Mouse (Mus musculus) inflammation-experienced regulatory T-cells, adult 6 months (primary cell): ENCODE measurements at regions not wholly inside any gene's neighbourhood (a gene's known extent, or its start where the extent isn't known, plus 50 kb on each side); places are given as distances from the start of the nearest gene placed in this dataset.

Source experiments
- ATAC-seq: one replicate; pipeline ENCODE4 v1.8.0; 2017

DNA sequence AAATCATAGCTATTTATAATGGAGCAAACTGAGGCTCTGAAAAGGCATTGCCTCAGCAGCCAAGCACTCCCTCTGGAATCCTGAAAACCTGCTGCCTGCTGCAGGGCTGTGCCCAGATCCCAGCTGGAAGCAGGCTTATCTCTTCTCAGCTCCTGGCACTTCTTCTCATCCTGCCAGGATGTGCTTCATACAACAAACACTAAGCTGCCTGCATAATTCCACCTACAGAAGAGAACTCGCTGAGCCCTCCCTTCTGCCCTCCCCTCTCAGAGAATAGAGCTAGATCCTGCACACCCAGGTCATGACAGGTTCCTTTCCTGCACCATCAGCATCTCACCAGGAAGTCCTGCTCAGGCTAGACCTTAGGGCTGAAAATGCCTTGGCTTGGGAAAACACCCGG, 187.4 kb upstream of the Bcl6 start:
- no peak for ATAC-seq

DNA sequence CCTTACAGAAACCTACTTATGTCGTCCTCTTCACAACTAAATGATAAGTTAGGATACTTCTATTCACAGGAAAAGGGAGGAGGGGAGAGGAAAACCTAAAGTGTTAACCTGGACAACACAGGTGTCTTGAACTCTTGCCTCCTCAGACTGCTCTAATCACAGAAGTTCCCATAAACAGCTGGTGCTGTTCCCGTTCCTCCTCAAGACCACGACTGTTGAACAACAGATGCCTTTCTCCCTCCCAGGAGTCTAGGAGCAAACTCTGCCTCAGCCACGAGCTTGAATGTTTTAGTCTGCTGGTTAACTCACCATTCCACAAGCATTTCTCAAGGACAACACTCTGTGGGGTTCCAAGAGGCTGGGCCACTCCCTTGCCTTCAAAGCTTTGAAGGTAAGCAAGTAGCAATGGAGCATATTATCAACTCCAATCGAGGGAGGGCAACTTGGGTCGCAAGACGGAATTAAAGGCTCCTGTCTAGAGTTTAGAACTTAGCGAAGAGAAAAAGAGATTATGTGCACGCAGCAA, 186.6 kb upstream of the Bcl6 start:
- ATAC-seq: no peak

DNA sequence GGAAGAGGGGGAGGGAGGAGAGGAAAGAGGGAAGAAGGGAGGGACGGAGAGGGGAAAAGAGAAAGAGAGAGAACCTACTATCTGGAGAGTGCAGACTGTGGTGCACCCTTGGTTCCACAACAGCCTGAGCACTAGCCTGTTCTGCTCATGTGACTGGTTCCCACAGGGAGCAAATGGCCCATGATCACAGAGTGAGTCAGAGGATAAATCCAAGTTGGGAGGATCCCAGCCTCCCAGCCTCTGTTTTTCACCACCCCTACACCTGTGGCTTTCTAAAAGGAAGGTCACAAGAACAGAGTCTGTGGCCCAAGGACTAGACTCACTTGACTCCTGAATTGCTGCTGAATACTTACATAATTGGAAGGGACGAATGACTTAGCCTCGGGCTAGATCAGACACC, 185.9 kb upstream of the Bcl6 start:
- no peak for ATAC-seq

DNA sequence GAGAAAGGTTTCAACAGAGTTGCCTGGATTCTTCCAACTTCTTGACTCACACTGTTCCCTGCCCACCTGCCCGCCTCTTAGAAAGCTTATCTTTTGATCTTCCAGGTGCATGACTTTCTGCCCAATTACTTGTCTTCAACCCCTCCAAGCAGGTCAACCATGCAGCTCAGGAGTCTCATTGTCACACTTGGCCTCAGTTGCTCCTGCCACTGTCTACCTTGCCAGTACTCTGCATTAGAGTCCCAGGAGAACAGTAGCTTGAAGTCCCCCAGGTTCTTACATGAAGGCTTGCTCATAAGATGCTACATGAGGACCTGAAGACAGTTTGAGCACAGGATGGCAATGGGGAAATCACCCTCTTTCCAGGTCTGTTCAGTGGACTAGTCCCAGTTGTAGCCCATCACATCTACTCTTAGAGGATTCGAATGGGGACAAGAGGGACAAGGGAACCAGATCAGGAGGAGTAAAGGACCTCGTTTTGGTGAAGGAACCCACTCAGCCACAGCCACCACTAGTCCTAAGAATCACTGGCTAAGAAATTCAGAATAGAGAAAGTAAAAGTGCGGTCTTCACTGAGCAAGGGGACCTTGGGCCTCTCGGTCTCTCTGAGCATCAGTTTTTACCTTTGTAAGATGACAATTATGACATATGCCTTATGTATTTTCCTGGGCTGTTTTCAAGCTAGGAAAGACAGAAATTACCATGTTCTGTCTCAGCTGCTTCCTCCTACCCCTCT, 185.3 kb upstream of the Bcl6 start:
- peak; percentile 34 for ATAC-seq

DNA sequence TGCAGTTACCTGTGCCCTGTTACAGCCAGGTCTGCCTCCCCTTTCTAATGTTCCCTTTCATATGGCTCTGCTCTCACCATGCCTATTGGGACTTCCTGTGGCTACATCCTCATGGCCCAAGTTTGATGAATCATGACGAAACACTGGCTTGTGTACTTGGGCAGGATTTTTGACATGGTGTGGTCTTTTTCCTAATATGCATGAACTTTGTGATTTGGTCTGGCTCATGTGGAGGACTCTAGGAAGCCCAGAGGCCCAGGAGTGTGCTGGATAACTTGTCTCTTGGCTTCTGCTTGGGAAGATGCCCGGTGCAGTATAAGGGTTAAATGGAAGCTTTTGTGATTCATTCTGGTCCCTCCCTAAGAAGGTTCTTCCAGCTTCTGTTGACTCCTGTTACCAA, 184.0 kb upstream of the Bcl6 start:
- no peak for ATAC-seq

DNA sequence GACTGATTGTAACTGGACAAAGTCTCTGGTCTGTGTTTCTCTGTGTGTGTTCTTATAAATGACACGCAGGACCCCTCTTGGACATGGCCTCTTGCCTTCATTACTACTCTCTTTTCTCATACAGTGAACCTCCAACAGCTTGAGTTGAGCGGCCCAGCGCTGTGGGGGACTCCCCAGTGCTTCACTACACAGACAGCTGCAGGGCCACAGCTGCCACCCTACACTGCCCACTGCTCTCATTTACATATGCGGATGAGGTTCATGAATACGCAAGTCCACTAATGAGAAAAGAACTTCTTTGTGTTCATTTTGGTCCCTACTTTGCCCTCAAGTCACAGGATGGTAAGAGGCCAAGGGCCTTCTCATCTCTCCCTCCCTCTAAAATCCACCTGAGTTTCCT, 183.4 kb upstream of the Bcl6 start:
- ATAC-seq: peak; percentile 31

DNA sequence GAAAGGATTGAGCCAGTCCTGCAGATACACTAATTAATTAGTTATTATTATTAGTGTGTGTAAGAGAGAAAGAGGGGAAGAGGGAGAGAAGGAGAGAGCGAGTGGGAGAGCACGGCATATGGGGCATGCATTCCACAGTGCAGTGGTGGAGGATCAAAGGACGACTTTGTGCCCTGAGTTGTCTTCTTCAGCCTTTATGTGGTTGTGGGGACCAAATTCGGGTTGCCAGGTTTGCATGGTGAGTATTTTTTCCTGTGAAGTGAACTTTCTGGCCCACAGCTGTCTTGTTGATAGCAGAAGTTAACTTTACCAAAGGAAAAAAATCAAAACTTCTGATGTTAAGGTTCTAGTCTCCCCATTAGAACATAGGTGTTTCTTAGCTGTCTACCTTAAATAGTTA, 182.5 kb upstream of the Bcl6 start:
- ATAC-seq: no peak

DNA sequence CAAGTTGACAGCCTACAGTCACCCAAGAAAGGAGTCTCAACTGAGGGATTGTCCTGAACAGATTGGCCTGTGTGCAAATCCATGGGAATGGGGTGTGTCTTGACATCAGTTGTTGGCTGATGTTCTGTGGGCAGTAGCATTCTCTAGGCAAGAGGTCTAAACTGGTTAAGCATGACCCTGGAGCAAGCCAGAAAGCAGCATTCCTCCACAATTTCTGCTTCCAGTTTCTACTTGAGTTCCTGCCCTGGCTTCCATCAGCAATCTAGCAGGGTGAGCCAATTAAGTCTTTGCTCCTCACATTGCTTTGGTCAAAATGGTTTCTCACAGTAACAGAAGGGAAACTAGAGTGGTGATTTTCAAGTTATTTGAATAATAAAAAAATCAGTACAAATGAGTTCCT, 177.8 kb upstream of the Bcl6 start:
- ATAC-seq: no peak

DNA sequence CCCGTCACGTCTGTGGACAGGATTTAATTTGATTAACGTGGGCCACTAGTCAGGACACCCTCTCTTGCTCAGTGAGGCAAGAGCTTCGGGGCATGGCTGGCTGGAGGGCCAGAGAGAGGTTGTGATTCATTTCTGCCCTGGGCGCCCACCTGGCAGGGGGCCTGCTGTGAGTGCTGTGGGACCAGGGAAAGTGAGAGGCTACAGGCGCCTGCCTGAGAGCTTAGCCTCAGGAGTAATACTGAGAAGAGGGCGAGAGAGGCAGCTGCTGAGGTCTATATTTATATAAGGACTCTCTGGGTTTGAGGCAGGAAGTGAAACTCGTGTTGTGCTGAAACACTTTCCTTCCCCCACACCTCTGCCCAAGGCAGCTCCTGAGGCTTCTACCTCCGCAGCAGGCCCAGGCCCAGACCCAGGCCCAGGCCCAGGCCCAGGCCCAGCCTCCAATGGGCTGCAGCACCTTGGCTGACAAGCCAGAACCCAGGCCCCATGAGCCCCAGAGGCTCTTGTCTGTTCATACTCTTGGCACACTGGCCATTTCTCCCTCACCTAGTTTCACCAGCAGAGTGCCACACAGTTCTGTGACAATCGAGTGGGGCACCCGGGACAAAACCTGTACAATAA, 176.9 kb upstream of the Bcl6 start:
- peak; percentile 78 for ATAC-seq

DNA sequence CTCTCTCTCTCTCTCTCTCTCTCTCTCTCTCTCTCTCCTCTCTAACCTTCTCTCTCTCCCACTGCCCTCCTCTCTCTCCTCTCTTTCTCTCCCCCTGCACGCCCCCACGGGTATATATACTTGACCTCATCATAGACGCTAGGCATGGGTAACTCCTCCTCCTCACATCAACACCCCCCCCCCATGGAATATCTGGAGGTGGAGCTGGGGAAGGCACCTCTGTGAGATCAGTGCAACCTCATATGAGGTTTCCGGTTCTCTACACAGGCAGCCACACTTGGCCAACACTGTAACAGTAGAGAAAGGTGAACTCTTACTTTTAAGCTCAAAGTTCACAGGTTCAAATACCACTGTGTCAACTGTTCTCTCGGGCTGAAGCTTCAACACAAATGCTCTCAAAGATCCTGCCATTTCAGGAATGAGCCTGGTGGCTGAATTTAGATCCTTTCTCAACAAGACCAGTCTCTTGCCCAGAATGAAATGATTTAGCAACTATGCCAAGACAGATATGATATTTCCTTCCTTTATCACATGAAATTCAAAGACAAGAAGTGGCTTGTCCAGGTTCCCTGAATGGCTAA, 172.1 kb upstream of the Bcl6 start:
- ATAC-seq: peak; percentile 53

DNA sequence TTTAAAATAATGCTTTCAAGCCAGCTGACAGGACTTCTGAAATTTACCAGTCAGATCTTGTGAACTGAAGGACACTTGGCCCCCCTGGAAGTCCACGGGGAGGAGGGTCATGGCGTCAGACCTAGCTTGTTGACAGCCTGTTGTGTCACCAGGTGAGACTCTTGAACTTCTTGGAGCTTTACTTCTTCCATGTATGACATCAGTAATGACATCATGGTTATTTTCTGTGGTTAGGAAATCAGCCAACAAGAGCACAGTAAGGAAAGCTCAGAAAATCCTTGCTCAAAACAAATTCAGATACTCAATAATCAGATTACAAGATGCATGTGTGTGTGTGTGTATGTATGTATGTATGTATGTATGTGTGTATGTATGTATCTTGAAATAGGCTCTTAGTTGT, 170.7 kb upstream of the Bcl6 start:
- peak; percentile 14 for ATAC-seq

DNA sequence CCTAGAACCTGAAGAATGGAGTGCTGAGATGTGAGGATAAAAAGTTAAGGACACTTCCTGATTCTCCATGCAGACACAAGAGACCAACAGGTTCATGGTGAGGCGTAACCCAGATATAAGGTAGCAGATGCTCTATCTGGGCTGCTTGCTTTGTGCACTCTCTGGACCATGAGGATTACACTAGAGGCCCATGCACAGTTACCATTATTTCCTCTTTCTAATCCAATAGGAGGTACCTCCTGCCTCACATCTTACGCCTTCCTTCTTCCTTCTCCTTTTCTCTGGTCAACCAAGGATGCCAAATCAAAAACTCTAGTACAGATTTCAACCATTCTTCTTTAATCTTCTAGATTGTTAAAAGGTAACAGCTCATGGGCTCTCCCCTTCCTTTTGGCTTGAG, 169.1 kb upstream of the Bcl6 start:
- ATAC-seq: no peak

DNA sequence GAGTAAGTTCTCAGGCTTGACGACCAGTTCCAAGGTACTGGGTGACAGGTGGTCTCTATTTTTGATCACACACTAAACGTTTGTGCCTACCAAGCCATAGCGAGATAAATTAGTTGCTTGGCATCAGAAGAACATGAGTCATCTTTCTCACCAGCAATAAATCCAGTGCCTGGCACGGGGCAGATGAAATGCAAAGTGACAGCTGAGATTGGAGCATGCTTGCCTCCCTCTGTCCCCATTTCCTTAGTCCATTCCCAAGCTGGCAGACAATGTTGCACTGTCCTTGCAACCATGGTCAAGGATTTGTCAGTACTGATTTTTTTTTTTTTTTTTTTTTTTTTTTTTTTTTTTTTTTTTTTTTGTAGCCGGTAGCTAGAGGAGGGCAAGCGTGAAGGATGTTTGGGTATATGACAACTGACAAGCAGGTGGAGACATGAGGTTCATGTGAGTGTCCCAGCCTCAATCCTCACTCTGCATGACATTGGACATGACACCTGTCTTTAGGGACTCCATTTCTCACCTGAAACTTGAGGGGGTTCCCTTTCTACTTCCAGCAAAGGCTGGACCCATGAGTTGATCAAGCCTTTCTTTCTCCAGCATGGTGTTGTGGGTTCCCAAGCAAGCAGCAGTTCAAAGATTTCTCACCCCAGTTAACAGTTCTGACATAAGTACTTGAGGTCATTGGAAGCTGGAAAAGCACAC, 168.2 kb upstream of the Bcl6 start:
- ATAC-seq: no peak

DNA sequence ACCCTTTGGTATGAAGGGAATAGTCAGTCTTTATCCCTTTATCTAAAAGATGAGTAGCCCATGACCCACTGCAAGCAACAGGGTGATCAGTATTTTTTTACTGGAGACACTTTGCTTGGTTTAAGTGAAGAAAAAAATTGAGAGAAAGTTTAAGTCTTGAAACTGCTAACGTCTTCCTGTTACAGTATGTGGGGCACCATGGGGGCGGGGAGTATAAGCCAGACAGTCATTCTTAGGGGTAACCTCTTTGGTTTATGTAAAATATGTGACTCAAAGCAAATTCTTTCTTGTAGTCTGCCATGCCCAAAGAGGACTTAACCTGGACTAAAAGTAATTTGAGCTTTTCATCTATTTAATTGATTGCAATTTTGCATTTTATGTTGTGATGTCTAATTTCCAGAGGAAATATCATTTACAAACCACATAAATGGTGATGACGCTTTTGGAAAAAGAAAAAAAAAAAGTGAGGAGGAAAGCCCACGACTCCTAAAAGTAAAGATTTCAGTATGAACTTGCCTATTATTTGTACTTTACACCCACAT, 166.2 kb upstream of the Bcl6 start:
- ATAC-seq: peak; percentile 29

DNA sequence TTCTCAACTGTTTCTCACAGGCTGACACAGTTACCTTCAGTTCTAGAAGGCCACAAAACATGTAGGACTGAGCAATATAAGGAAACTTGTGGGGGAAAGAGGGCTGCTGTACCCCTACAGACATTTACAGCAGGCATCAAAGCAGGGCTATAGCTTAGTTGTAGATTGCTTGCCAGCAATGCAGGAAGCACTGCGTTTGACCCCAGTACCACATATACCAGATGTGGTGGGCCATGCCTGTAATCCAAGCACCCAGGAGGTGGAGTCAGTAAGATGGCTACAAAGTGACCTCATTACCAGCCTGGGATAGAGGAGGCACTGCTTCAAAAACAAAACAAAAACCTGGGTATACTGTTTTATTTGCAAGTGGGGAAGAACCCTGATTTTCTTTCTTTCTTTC, 165.3 kb upstream of the Bcl6 start:
- peak; percentile 28 for ATAC-seq

DNA sequence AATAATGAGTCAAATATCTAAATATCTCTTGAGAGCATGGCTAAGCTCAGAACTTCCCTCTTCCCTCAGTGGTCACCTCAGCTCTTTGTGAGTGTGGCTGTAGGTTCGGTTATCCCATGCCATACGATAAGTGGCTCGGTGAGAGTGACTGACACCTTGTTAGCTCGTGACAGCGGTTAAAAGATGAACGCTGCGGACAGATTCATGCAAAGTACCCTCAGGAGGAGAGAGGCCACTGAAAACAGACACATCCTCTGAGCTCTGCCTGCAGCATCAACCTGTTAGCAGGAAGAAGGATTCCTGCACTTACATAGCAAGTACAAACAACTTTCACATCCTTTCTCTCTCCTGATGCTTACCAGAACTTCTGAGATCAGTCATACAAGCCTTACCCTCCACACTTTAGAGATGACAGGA, 163.2 kb upstream of the Bcl6 start:
- ATAC-seq: peak; percentile 44

DNA sequence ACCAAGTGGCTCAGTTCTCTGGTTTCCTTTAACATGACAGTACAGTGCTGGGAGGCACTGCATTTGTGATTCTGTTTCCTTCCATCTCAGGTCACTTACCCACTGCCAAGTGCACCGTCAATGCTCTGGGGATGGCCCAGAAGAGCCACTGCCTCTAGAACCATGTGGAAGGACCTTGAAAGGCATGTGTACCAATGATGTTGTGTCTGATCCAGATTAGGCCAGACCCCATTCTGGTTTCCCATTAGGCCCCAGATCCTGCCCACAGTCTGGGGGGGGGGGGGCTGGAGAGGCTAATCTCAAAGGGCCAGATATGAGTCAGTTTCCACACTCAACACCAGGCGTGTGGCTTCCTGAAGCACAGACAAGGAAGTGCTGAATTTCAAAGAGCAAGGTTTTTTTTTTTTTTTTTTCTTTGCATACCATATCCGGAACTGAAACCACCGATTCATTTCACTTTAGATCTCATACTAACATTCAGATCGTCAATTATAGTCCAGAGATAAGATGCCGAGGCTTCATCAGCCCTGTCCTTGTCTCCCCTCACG, 162.6 kb upstream of the Bcl6 start:
- peak; percentile 74 for ATAC-seq

DNA sequence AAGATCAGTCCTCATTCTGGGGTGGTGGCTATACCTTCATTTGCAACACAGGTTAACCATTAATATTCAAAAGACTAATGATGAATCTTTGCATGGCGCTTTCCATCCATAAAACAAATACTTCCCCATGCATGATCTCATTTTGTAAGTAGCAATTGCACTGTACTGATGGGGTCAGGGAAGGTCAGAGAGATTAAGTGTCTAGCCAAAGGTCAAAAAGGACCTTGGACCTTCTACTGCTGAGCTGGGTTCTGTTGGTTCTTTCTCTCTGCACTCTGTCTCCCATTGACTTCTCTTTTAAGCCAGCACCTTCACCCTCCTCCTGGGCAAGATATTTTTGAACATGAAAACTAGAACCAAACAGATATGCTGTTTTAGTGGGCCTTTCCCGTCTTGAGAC, 161.9 kb upstream of the Bcl6 start:
- ATAC-seq: no peak

DNA sequence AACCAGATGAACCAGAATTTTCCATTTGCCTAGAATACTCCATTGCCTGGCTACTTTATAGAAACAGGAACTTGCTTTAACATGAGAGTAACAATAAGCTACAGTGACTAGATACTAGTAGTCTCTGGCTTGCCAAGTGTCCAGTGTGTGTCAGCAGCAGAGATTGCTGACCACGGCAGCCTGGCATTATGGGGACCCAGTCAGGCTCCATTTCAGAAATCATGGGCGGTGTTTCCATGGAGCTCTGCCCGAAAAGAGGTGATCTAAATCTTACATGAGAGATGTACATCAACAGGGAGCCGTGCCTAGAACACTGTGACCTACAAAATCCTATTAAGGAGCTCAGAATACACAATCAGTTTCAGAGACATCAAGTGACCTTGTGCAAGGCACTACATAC, 160.8 kb upstream of the Bcl6 start:
- no peak for ATAC-seq

DNA sequence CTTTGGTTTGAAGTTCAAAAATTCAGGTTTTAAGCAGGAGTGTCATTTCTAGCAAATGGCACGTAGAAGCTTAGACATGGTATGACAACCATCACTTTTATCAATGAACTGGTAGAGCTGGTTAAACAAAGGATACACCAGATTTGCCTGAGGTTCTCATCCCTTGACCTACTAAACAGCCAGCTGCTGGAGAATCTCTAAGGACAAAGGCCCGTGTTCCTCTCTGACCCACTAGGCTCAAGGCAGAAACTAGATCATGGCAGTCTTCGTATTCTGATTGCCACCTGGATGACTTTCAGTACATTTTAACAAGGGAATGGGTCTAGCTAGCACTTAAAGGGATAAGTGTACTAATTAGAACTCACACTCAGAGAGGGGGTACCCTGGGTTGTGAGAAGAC, 155.2 kb upstream of the Bcl6 start:
- ATAC-seq: no peak

DNA sequence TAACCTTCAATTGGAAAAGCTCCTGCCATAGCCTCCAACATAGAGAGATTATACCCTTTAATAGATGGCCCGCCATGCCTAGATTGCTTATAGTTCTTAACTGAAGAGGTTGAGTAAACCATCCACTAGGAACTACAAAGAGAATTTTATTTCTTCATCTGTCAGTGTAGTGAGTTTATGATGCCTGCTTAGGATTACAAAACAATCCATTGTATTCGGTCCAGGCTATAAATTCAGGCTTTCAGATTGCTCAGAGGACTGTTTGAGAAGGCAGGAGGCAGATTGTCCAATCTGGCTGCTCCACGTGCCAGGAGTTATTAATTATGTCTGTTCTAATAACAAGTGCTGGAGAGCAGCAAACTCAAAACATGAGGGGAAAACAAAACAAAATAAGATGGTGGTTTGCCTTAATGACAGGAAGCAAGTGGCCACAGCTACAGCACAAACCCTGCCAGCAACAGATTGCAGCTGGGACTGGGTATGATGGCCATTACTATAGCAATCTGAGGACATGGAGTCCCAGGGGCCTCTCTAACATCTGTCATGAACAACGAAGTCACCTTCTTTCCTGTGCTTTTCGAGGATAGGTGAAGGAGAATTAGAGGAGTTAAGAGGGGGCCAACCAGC, 154.4 kb upstream of the Bcl6 start:
- ATAC-seq: no peak

DNA sequence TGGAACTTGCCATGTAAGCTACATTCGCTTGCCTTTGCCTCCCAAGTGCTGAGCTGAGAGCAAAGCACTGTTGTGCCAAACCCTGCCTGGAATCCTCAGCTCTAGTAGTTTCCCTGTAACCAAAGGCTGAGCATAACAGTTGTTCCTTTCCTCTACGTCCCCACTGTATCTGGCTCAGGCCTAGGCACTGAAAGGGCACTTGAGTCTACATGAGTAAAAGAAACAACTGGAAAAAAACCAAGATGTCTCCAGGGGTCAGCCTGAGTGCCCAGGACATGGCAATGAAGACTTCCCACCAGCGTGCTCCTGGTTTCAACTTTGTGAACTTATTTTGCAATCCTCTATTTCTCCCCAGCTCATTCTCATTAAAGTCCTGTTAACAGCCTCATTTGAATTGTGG, 150.5 kb upstream of the Bcl6 start:
- ATAC-seq: no peak
